Mouse (Mus musculus) regulatory T cell (primary cell): ENCODE data around the gene Sall1.

Experiments
- in situ Hi-C: fragments of 300-600 bp; cut with MboI, MseI; formaldehyde crosslinking; loops from one replicate; pipeline ENCODE4 v1.15.1; 2025; ENCODE audit warnings: high pct_unique_total_duplicates

Gene Sall1

GRCm38 (mm10) chr8:89039890-89040289 lies 4.1 kb downstream of the Sall1 start:
- in situ Hi-C loops: no loop called here

GRCm38 (mm10) chr8:89038920-89039319 lies 5.0 kb downstream of the Sall1 start:
- in situ Hi-C loops: no loop called here

- in situ Hi-C loops: no loop called here
Measured at GRCm38 (mm10) chr8:89037536-89038236, 6.3 kb downstream of the Sall1 start.

GRCm38 (mm10) chr8:89032412-89032811 lies 11.6 kb downstream of the Sall1 start:
- in situ Hi-C loops: no loop called here

- in situ Hi-C loops: no loop called here
Measured at GRCm38 (mm10) chr8:89028156-89028555, 15.8 kb downstream of the Sall1 start.

GRCm38 (mm10) chr8:89026139-89026520 lies 17.8 kb downstream of the Sall1 start:
- in situ Hi-C loops: no loop called here

GRCm38 (mm10) chr8:89025281-89026138 lies 18.5 kb downstream of the Sall1 start:
- in situ Hi-C loops: no loop called here

- in situ Hi-C loops: no loop called here
Measured at GRCm38 (mm10) chr8:89024796-89025195, 19.2 kb downstream of the Sall1 start.

- in situ Hi-C loops: no loop called here
Measured at GRCm38 (mm10) chr8:89021139-89021538, 22.8 kb downstream of the Sall1 start.

- in situ Hi-C loops: no loop called here
Measured at GRCm38 (mm10) chr8:89017891-89018290, 26.1 kb downstream of the Sall1 start.

- in situ Hi-C loops: no loop called here
Measured at GRCm38 (mm10) chr8:89016465-89017070, 27.4 kb downstream of the Sall1 start.

GRCm38 (mm10) chr8:89015539-89015938 lies 28.4 kb downstream of the Sall1 start:
- in situ Hi-C loops: no loop called here

GRCm38 (mm10) chr8:89012853-89013534 lies 31.0 kb downstream of the Sall1 start:
- in situ Hi-C loops: no loop called here

- in situ Hi-C loops: no loop called here
Measured at GRCm38 (mm10) chr8:89012024-89012712, 31.8 kb downstream of the Sall1 start.

- in situ Hi-C loops: no loop called here
Measured at GRCm38 (mm10) chr8:89008784-89009183, 35.2 kb downstream of the Sall1 start.

GRCm38 (mm10) chr8:89007114-89007513 lies 36.8 kb downstream of the Sall1 start:
- in situ Hi-C loops: no loop called here

- in situ Hi-C loops: no loop called here
Measured at GRCm38 (mm10) chr8:89006426-89006825, 37.5 kb downstream of the Sall1 start.

GRCm38 (mm10) chr8:89005797-89006196 lies 38.2 kb downstream of the Sall1 start:
- in situ Hi-C loops: no loop called here

GRCm38 (mm10) chr8:89004041-89004440 lies 39.9 kb downstream of the Sall1 start:
- in situ Hi-C loops: no loop called here

GRCm38 (mm10) chr8:89003336-89003896 lies 40.5 kb downstream of the Sall1 start:
- in situ Hi-C loops: no loop called here

- in situ Hi-C loops: no loop called here
Measured at GRCm38 (mm10) chr8:89002128-89002527, 41.8 kb downstream of the Sall1 start.
